Mouse (Mus musculus) limb, embryonic 12.5 days (tissue): ENCODE measurements around the gene Olfr571. TPM values are rescaled to one million over a fixed set of nuclear protein-coding genes. Genes with fewer than 3 reads are reported as not detected.

Experiments used
- ATAC-seq: fragments of 200-750 bp; cut with Nextera tagmentation; 2 replicates; pipeline ENCODE4 v1.8.0; 2017; ENCODE audit warnings: low read depth, moderate TSS enrichment; ENCODE audit not compliant: insufficient number of reproducible peaks, insufficient read depth, low FRiP score, low TSS enrichment
- H3K27ac ChIP-seq: fragments of 300-500 bp; sonication (generic); 2 replicates; pipeline ENCODE4 v1.5.1; 2016; ENCODE audit warnings: mild to moderate bottlenecking, moderate library complexity
- H3K27me3 ChIP-seq: fragments of 300-500 bp; sonication (generic); 2 replicates; pipeline ENCODE4 v1.6.1; 2016; ENCODE audit warnings: mild to moderate bottlenecking, moderate library complexity
- H3K36me3 ChIP-seq: fragments of 300-500 bp; sonication (generic); 2 replicates; pipeline ENCODE4 v1.6.1; 2016; ENCODE audit warnings: mild to moderate bottlenecking, moderate library complexity
- H3K4me1 ChIP-seq: fragments of 300-500 bp; sonication (generic); replicated peaks from 2 replicates; pipeline ENCODE4 v1.6.1; 2016
- H3K4me2 ChIP-seq: fragments of 300-500 bp; sonication (generic); 2 replicates; pipeline ENCODE4 v1.6.1; 2016; ENCODE audit warnings: mild to moderate bottlenecking, moderate library complexity
- H3K4me3 ChIP-seq: fragments of 300-500 bp; sonication (generic); replicated peaks from 2 replicates; pipeline ENCODE4 v1.5.1; 2016; ENCODE audit warnings: mild to moderate bottlenecking
- H3K9ac ChIP-seq: fragments of 300-500 bp; sonication (generic); replicated peaks from 2 replicates; pipeline ENCODE4 v1.6.1; 2016; ENCODE audit warnings: mild to moderate bottlenecking, moderate library complexity
- H3K9me3 ChIP-seq: fragments of 300-500 bp; sonication (generic); 2 replicates; pipeline ENCODE4 v1.6.1; 2016; ENCODE audit warnings: mild to moderate bottlenecking, moderate library complexity
- WGBS: fragments of 180-500 bp; shearing (Covaris S2); methylation state at CpG from one replicate; pipeline ENCODE4 v1.1.7; 2016; 5-methylcytosine and 5-hydroxymethylcytosine counted together
- polyA plus RNA-seq: library from polyadenylated mRNA; unstranded; fragments of >200 nt; fragmentation: Nextera tagmentation; extraction: Ambion mirVana; gene quantifications from 2 replicates; pipeline ENCODE4 v1.2.1, GENCODE M21; 2016

Olfr571 gene
- polyA plus RNA-seq, 1 experiment from 2014 or later, result not detected

- no peaks in the 10 kb centered on the region for H3K9me3 ChIP-seq
- H3K36me3 ChIP-seq, result no peaks in the 10 kb centered on the region
- no peak overlapping the region for H3K4me2 ChIP-seq
- no peak overlapping the region for H3K9ac ChIP-seq
- H3K27me3 ChIP-seq, result no peaks in the 10 kb centered on the region
- no peak overlapping the region for H3K4me3 ChIP-seq
- 62% methylated on average over 5 of the region's 5 CpGs for WGBS
- no peaks in the 10 kb centered on the region for H3K4me1 ChIP-seq
- no peak for ATAC-seq
- no peak overlapping the region for H3K27ac ChIP-seq
Measured at GRCm38 (mm10) chr7:102916405-102916804, 931 bp downstream of the Olfr571 start.

GRCm38 (mm10) chr7:102915261-102915660, 2.1 kb downstream of the Olfr571 start:
- no peaks in the 10 kb centered on the region for H3K27me3 ChIP-seq
- no peaks in the 10 kb centered on the region for H3K4me1 ChIP-seq
- no peak overlapping the region for H3K9ac ChIP-seq
- H3K4me3 ChIP-seq, result no peak overlapping the region
- no peak for ATAC-seq
- H3K36me3 ChIP-seq, result no peaks in the 10 kb centered on the region
- WGBS, result 29% methylated on average over 1 of the region's 1 CpGs
- H3K27ac ChIP-seq, result no peak overlapping the region
- no peak overlapping the region for H3K4me2 ChIP-seq
- H3K9me3 ChIP-seq, result no peaks in the 10 kb centered on the region

DNA sequence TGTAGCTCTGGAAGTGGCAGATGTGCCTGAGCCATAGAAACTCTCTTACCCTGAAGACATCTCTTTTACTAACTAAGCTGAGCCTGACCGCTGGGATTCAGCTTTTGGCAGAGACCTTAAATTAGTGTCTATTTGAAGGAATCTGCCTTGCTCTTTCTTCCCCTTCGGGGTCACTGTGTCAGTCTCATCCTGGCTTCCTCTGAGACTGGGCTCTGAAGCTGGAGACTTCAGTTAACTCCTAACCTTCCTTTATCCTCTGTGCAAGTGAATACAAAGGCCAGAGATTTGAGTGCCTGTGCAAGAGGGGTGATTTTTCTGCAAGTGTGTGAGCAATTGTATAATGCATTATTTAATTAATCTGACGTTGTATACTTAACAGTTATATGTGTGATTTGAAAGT, 26.6 kb downstream of the Olfr571 start, which contains the start of gene Olfr569:
Olfr569 (minus strand) TSS at position 101 of the 400 bp plus-strand sequence.
- Histone ChIP-seq H3K27ac (no peak within 1 kb of the TSS), H3K9ac (no peak within 1 kb of the TSS), H3K27me3 (no peaks in the 10 kb centered on the region), H3K4me2 (no peak within 1 kb of the TSS), H3K4me3 (no peak within 1 kb of the TSS), H3K4me1 (no peaks in the 10 kb centered on the region), H3K36me3 (no peaks in the 10 kb centered on the region), H3K9me3 (no peaks in the 10 kb centered on the region)
- no peak for ATAC-seq
- 70% methylated on average over 3 of the region's 3 CpGs for WGBS

DNA sequence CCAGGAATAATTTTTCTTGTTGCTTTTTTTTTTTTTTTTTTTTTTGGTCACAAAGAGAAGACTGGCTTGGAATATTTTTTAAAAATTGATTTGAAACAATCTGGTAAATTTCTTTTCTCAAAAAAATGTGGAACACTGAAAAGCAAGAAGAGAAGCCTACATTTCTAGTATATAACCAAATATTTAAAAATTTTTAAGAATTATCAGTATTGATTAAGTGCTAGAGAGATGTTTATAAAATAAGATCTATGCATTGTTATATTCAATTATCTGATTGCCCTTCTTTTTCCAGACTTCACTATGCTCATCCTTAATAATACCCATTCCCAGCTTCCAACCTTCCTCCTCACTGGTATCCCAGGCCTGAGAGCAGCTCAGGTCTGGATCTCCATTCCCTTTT, 40.5 kb downstream of the Olfr571 start, which contains the start of gene Olfr568:
Olfr568 (plus strand) TSS at position 301 of the 400 bp plus-strand sequence.
- Histone ChIP-seq H3K27me3 (no peaks in the 10 kb centered on the region), H3K4me1 (no peaks in the 10 kb centered on the region), H3K9me3 (no peaks in the 10 kb centered on the region), H3K36me3 (no peaks in the 10 kb centered on the region), H3K4me3 (no peak within 1 kb of the TSS), H3K4me2 (no peak within 1 kb of the TSS), H3K27ac (no peak within 1 kb of the TSS), H3K9ac (no peak within 1 kb of the TSS)
- no peak for ATAC-seq

GRCm38 (mm10) chr7:102858665-102859064, 58.7 kb downstream of the Olfr571 start, which contains the start of gene Olfr566:
Gene Olfr566 (minus strand): TSS chr7:102858765.
- Histone ChIP-seq H3K9ac (no peak within 1 kb of the TSS), H3K36me3 (no peaks in the 10 kb centered on the region), H3K4me2 (no peak within 1 kb of the TSS), H3K27me3 (no peaks in the 10 kb centered on the region), H3K4me3 (no peak within 1 kb of the TSS), H3K9me3 (no peaks in the 10 kb centered on the region), H3K27ac (no peak within 1 kb of the TSS), H3K4me1 (no peaks in the 10 kb centered on the region)
- ATAC-seq, result no peak
- WGBS, result 84% methylated on average over 1 of the region's 1 CpGs

- H3K27me3 ChIP-seq, result no peaks in the 10 kb centered on the region
- H3K9me3 ChIP-seq, result no peaks in the 10 kb centered on the region
- H3K9ac ChIP-seq, result no peak overlapping the region
- no peak overlapping the region for H3K4me3 ChIP-seq
- ATAC-seq, result no peak
- H3K4me2 ChIP-seq, result no peak overlapping the region
- no peaks in the 10 kb centered on the region for H3K4me1 ChIP-seq
- H3K36me3 ChIP-seq, result no peaks in the 10 kb centered on the region
- no peak overlapping the region for H3K27ac ChIP-seq
Measured at GRCm38 (mm10) chr7:102855807-102856206, 61.5 kb downstream of the Olfr571 start.

Other genes with a start within 250 kb of the Olfr571 start
- 14.9 and 15.0 TPM in 2 replicates for gene Trim68, start 230.2 kb downstream of the Olfr571 start, polyA plus RNA-seq
- not detected in 2 replicates for gene Olfr557, start 221.6 kb downstream of the Olfr571 start, polyA plus RNA-seq
- gene Olfr558, start 215.3 kb downstream of the Olfr571 start, polyA plus RNA-seq, result not detected in 2 replicates
- gene Olfr33, start 198.5 kb downstream of the Olfr571 start, polyA plus RNA-seq, result not detected in 2 replicates
- not detected in 2 replicates for gene Olfr559, start 190.0 kb downstream of the Olfr571 start, polyA plus RNA-seq
- gene Olfr560, start 158.2 kb downstream of the Olfr571 start, polyA plus RNA-seq, result not detected in 2 replicates
- not detected in 2 replicates for gene Olfr78, start 158.1 kb downstream of the Olfr571 start, polyA plus RNA-seq
- not detected in 2 replicates for gene Olfr561, start 146.3 kb downstream of the Olfr571 start, polyA plus RNA-seq
- not detected in 2 replicates for gene Olfr564, start 114.1 kb downstream of the Olfr571 start, polyA plus RNA-seq
- gene Olfr566, start 58.8 kb downstream of the Olfr571 start, polyA plus RNA-seq, result not detected in 2 replicates
- gene Olfr568, start 40.4 kb downstream of the Olfr571 start, polyA plus RNA-seq, result not detected in 2 replicates
- gene Olfr569, start 26.7 kb downstream of the Olfr571 start, polyA plus RNA-seq, result not detected in 2 replicates
- gene Olfr570, start 23.0 kb downstream of the Olfr571 start, polyA plus RNA-seq, result not detected in 2 replicates
- not detected in 2 replicates for gene Olfr572, start 6.9 kb upstream of the Olfr571 start, polyA plus RNA-seq
- gene Olfr573-ps1, start 25.0 kb upstream of the Olfr571 start, polyA plus RNA-seq, result not detected in 2 replicates
- gene Olfr574, start 30.9 kb upstream of the Olfr571 start, polyA plus RNA-seq, result not detected in 2 replicates
- gene Olfr575, start 41.2 kb upstream of the Olfr571 start, polyA plus RNA-seq, result not detected in 2 replicates
- not detected in 2 replicates for gene Olfr576, start 45.1 kb upstream of the Olfr571 start, polyA plus RNA-seq
- gene Olfr577, start 58.4 kb upstream of the Olfr571 start, polyA plus RNA-seq, result not detected in 2 replicates
- gene Olfr578, start 71.8 kb upstream of the Olfr571 start, polyA plus RNA-seq, result not detected in 2 replicates
- not detected in 2 replicates for gene Olfr582, start 120.5 kb upstream of the Olfr571 start, polyA plus RNA-seq
- not detected in 2 replicates for gene Olfr583, start 133.8 kb upstream of the Olfr571 start, polyA plus RNA-seq
- not detected in 2 replicates for gene Olfr584, start 164.3 kb upstream of the Olfr571 start, polyA plus RNA-seq
- not detected in 2 replicates for gene Olfr585, start 180.2 kb upstream of the Olfr571 start, polyA plus RNA-seq
- not detected in 2 replicates for gene Olfr586, start 208.1 kb upstream of the Olfr571 start, polyA plus RNA-seq
- gene Olfr588-ps1, start 223.3 kb upstream of the Olfr571 start, polyA plus RNA-seq, result not detected in 2 replicates
- not detected in 2 replicates for gene Olfr589, start 238.8 kb upstream of the Olfr571 start, polyA plus RNA-seq